Comparison of ENCODE assay signal across 32 mouse cellular contexts in genomic region chr3:130565586-130565985, GRCm38 (mm10). TPM values are rescaled to one million over a fixed set of nuclear protein-coding genes. Genes with fewer than 3 reads are reported as not detected.
"Had no signal": no experiment of that assay in that cellular context is flagged by ENCODE, and none has a peak within 500 bp of the region (broad histone marks: within the 10 kb centered on the region; RNA-seq: fewer than 3 reads in every experiment).

No protein-coding gene starts in this region.

- H3K4me1 ChIP-seq: heart, embryonic 10.5 days; heart, embryonic 12.5 days; hindbrain, embryonic 10.5 days; hindbrain, embryonic 12.5 days; intestine, embryonic 15.5 days; liver, embryonic 13.5 days; liver, embryonic 15.5 days had no signal

- H3K4me2 ChIP-seq: heart, embryonic 12.5 days; hindbrain, embryonic 12.5 days; hindbrain, embryonic 14.5 days; intestine, embryonic 15.5 days; limb, embryonic 12.5 days; liver, embryonic 11.5 days; liver, embryonic 13.5 days; liver, embryonic 15.5 days had no signal

- H3K27ac ChIP-seq: gastrocnemius, adult 2 months; heart, embryonic 10.5 days; hindbrain, embryonic 10.5 days; hindbrain, embryonic 12.5 days; hindbrain, embryonic 14.5 days; intestine, embryonic 15.5 days; kidney, postnatal 0 days; left cerebral cortex, adult 2 months; limb, embryonic 10.5 days; limb, embryonic 12.5 days; liver, embryonic 13.5 days; liver, embryonic 15.5 days had no signal

- ATAC-seq: hindbrain, embryonic 16.5 days; inflammation-experienced regulatory T-cells, adult 6 months; intestine, embryonic 15.5 days; intestine, postnatal 0 days had no signal

- H3K9ac ChIP-seq: heart, embryonic 12.5 days; hindbrain, embryonic 12.5 days; hindbrain, embryonic 14.5 days; intestine, embryonic 15.5 days; limb, embryonic 12.5 days; liver, embryonic 13.5 days; liver, embryonic 15.5 days had no signal

- H3K36me3 ChIP-seq: heart, embryonic 10.5 days; heart, embryonic 12.5 days; hindbrain, embryonic 10.5 days; hindbrain, embryonic 12.5 days; intestine, embryonic 15.5 days; limb, embryonic 10.5 days; limb, embryonic 12.5 days; liver, embryonic 13.5 days; liver, embryonic 15.5 days had no signal

- H3K9me3 ChIP-seq: heart, embryonic 10.5 days; heart, embryonic 12.5 days; hindbrain, embryonic 10.5 days; hindbrain, embryonic 12.5 days; intestine, embryonic 15.5 days; limb, embryonic 10.5 days; limb, embryonic 12.5 days; liver, embryonic 13.5 days; liver, embryonic 15.5 days had no signal

- H3K27me3 ChIP-seq: heart, embryonic 12.5 days; hindbrain, embryonic 12.5 days; intestine, embryonic 15.5 days; limb, embryonic 12.5 days; liver, embryonic 13.5 days; liver, embryonic 15.5 days had no signal

- DNase-seq: gastrocnemius, adult 2 months; gastrocnemius, postnatal 10 days; gastrocnemius, postnatal 25 days; heart, adult 18-20 months; heart, postnatal 10 days; heart, postnatal 4 days; kidney, adult 18-20 months; kidney, adult 8-10 months; kidney, postnatal 14 days; kidney, postnatal 36 days; liver; liver, embryonic 13.5 days had no signal

- H3K4me3 ChIP-seq: gastrocnemius, adult 2 months; heart, embryonic 10.5 days; heart, embryonic 12.5 days; hindbrain, embryonic 10.5 days; hindbrain, embryonic 12.5 days; intestine, embryonic 15.5 days; left cerebral cortex, adult 2 months; limb, embryonic 10.5 days; limb, embryonic 12.5 days; liver, embryonic 13.5 days; liver, embryonic 15.5 days had no signal

RNA-seq across cellular contexts. Expression of gene Etnppl, which starts 51.7 kb away (rescaled TPM):
- total RNA-seq: gastrocnemius, adult 2 months; gastrocnemius, postnatal 10 days; gastrocnemius, postnatal 25 days; granulocyte monocyte progenitor cell, adult 5-6 weeks; heart, adult 18-20 months; heart, adult 8-10 months; heart, postnatal 10 days; heart, postnatal 25 days had no signal
- polyA plus RNA-seq: heart, embryonic 10.5 days; heart, embryonic 12.5 days; heart, embryonic 14.5 days; heart, embryonic 16.5 days; hindbrain, embryonic 12.5 days; hindbrain, embryonic 14.5 days; hindbrain, embryonic 16.5 days; limb, embryonic 10.5 days; liver, embryonic 11.5 days; liver, embryonic 13.5 days had no signal
